Mouse (Mus musculus) inflammation-experienced regulatory T-cells (primary cell): ENCODE data around the gene Tyr. TPM values are rescaled to one million over a fixed set of nuclear protein-coding genes. Genes with fewer than 3 reads are reported as not detected.

Experiments
- polyA plus RNA-seq, 2 experiments: library from polyadenylated mRNA; unstranded; fragments of 100-300 nt; shearing (Covaris generic); gene quantifications; one replicate each; pipeline ENCODE4 v1.2.1; 2017

The Tyr gene
- polyA plus RNA-seq = under 1 TPM in 1 of 2 experiments, not detected in 1; 0.06 TPM

DNA sequence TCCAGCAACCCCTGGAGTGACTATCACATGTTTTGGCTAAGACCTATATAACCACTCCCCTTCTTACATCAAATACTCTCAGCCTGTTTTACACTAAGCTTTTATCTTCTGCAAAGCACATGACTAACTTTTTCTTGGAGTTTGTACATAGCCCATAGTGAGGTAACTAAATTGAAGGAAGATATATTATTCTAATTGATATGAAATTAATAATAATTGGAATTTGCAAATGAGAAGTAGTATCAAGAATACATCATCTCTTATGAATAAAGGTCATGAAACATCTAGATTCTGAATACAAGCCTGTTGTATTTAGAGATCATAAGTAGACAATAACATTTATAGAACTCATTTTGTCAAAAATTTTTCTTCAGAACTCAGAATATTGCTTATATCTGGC is at the start of gene Tyr:
Gene Tyr (minus strand): TSS at position 101 of the 400 bp plus-strand sequence.

Other genes starting within 250 kb of the Tyr start
- gene Nox4, start 247.4 kb downstream of the Tyr start, polyA plus RNA-seq = 1 to 10 TPM in 1 of 2 experiments, under 1 TPM in 1; 0.11 to 1.1 TPM
- 1 to 10 TPM in 1 of 2 experiments, under 1 TPM in 1; 0.07 to 1.7 TPM for gene Grm5, start 90.7 kb upstream of the Tyr start, polyA plus RNA-seq